Mouse (Mus musculus) cortical plate, adult 2 months (tissue): ENCODE data around the gene Smad9. TPM values are rescaled to one million over a fixed set of nuclear protein-coding genes. Genes with fewer than 3 reads are reported as not detected.
"Not testable (repeated sequence)": the region's sequence is repeated elsewhere in the genome, so short reads cannot be mapped to it uniquely, and the experiment has no call there.

Experiments
- H3K27ac ChIP-seq: fragments of 200-500 bp; 2 replicates; pipeline ENCODE4 v1.5.1; 2012; ENCODE audit warnings: low read length, control low read depth, inconsistent platforms; ENCODE audit not compliant: insufficient read depth
- H3K4me1 ChIP-seq: fragments of 200-500 bp; 2 replicates; pipeline ENCODE4 v1.6.1; 2011; ENCODE audit warnings: low read length; ENCODE audit not compliant: control insufficient read depth, insufficient read depth
- H3K4me3 ChIP-seq: fragments of 200-500 bp; 2 replicates; pipeline ENCODE4 v1.5.1; 2011; ENCODE audit warnings: mild to moderate bottlenecking, low read length, control low read depth; ENCODE audit not compliant: insufficient read depth
- CTCF ChIP-seq: fragments of 200-500 bp; IDR thresholded peaks from 2 replicates; pipeline ENCODE4 v1.5.1; 2011; ENCODE audit warnings: mild to moderate bottlenecking, control low read depth, low read length; ENCODE audit not compliant: insufficient read depth; ENCODE audit errors: extremely low read depth
- POLR2A ChIP-seq: fragments of 200-500 bp; IDR thresholded peaks from 2 replicates; pipeline ENCODE4 v1.6.1; 2011; ENCODE audit warnings: mild to moderate bottlenecking, low read length, control low read depth; ENCODE audit not compliant: insufficient read depth; ENCODE audit errors: extremely low read depth
- polyA plus RNA-seq: library from polyadenylated mRNA; depleted of rRNA; stranded (reverse); fragments of >200 nt; gene quantifications from 2 replicates; pipeline ENCODE4 v1.2.3, GENCODE M21; 2012

Smad9 gene
- polyA plus RNA-seq, 1 experiment: 5.3 TPM

- TF ChIP-seq POLR2A: no peak
- TF ChIP-seq CTCF: no peak
- H3K27ac ChIP-seq: no peak overlapping the region
- no peak overlapping the region for H3K4me3 ChIP-seq
- no peaks in the 10 kb centered on the region for H3K4me1 ChIP-seq
These were observed 2.0 kb upstream of the Smad9 start for GRCm38 (mm10) chr3:54753411-54753810.

- no peak overlapping the region for H3K27ac ChIP-seq
- H3K4me1 ChIP-seq: no peaks in the 10 kb centered on the region
- TF ChIP-seq CTCF (no peak), POLR2A (0 out of 2 replicates have a peak, but pooled peaks have one; percentile 21)
- H3K4me3 ChIP-seq: peak overlapping the region; percentile 52
These were observed 676 bp downstream of the Smad9 start for GRCm38 (mm10) chr3:54756058-54756457.

- Histone ChIP-seq H3K4me3 (no peak overlapping the region), H3K4me1 (no peaks in the 10 kb centered on the region), H3K27ac (no peak overlapping the region)
- no peak for TF ChIP-seq POLR2A
- TF ChIP-seq CTCF: no peak
These were observed 2.1 kb downstream of the Smad9 start for GRCm38 (mm10) chr3:54757446-54757845.

GRCm38 (mm10) chr3:54759211-54759610, 3.8 kb downstream of the Smad9 start:
- TF ChIP-seq CTCF (no peak), POLR2A (no peak)
- Histone ChIP-seq H3K27ac (no peak overlapping the region), H3K4me3 (no peak overlapping the region), H3K4me1 (no peaks in the 10 kb centered on the region)

GRCm38 (mm10) chr3:54760321-54761115, 5.1 kb downstream of the Smad9 start:
- no peaks in the 10 kb centered on the region for H3K4me1 ChIP-seq
- H3K4me3 ChIP-seq: no peak overlapping the region
- TF ChIP-seq POLR2A (no peak), CTCF (no peak)
- H3K27ac ChIP-seq: no peak overlapping the region

GRCm38 (mm10) chr3:54761258-54761657, 5.9 kb downstream of the Smad9 start:
- Histone ChIP-seq H3K4me1 (no peaks in the 10 kb centered on the region), H3K4me3 (no peak overlapping the region), H3K27ac (no peak overlapping the region)
- TF ChIP-seq CTCF (no peak), POLR2A (no peak)

GRCm38 (mm10) chr3:54764418-54764817, 9.0 kb downstream of the Smad9 start:
- Histone ChIP-seq H3K4me1 (no peaks in the 10 kb centered on the region), H3K27ac (no peak overlapping the region), H3K4me3 (peak overlapping the region; percentile 2; the same call in 1 of the 2 replicates)
- no peak for TF ChIP-seq CTCF
- no peak for TF ChIP-seq POLR2A

- H3K4me1 ChIP-seq, H3K27ac ChIP-seq, H3K4me3 ChIP-seq: not testable (repeated sequence)
These were observed 10.1 kb downstream of the Smad9 start for GRCm38 (mm10) chr3:54765521-54765920.

GRCm38 (mm10) chr3:54766034-54766433, 10.7 kb downstream of the Smad9 start:
- TF ChIP-seq CTCF (no peak), POLR2A (no peak)
- no peak overlapping the region for H3K4me3 ChIP-seq
- H3K4me1 ChIP-seq: no peaks in the 10 kb centered on the region
- H3K27ac ChIP-seq: no peak overlapping the region

- H3K4me1 ChIP-seq: no peaks in the 10 kb centered on the region
- no peak for TF ChIP-seq CTCF
- no peak for TF ChIP-seq POLR2A
- H3K4me3 ChIP-seq: no peak overlapping the region
- H3K27ac ChIP-seq: no peak overlapping the region
These were observed 11.4 kb downstream of the Smad9 start for GRCm38 (mm10) chr3:54766811-54767210.
